Mouse (Mus musculus) testis, adult 2 months (tissue): ENCODE measurements around the gene Trpc4.

Experiments
- CTCF ChIP-seq: fragments of 200-500 bp; IDR thresholded peaks from 2 replicates; pipeline ENCODE4 v1.5.1; 2012; ENCODE audit warnings: low read depth, mild to moderate bottlenecking, inconsistent platforms, low read length, moderate library complexity; ENCODE audit not compliant: control insufficient read depth, insufficient read depth, insufficient replicate concordance
- POLR2A ChIP-seq: fragments of 200-500 bp; IDR thresholded peaks from 2 replicates; pipeline ENCODE4 v1.6.1; 2012; ENCODE audit warnings: low read depth, mild to moderate bottlenecking, inconsistent platforms, low read length, moderate library complexity; ENCODE audit not compliant: control insufficient read depth

DNA sequence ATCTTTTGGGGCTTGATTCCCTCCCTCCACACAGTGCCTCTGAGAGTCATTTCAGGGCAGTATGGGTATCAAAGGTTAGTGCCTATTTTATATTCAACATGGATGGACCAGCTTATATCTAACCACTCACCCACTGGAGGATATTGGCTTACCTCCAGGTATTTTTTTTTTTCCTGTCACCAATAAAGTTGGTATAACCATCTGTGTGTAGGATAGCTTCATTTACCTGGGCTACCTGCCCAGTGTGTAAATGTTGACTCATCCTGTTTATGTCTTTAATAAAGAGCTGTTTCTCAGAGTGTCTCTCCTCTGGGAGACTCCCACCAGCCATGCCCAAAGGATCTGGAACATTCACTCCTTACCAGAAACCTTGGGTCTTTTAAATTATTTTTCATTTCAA, 14.9 kb downstream of the Trpc4 start:
- no peak for TF ChIP-seq CTCF
- no peak for TF ChIP-seq POLR2A
